Mouse (Mus musculus): ENCODE measurements around the gene Bag3.

- TF ChIP-seq CTCF (IDR thresholded peaks at IDR 0.05; ENCODE audit: control insufficient read depth, insufficient read depth, insufficient replicate concordance, low read depth, low read length) (no peak), POLR2A (IDR thresholded peaks at IDR 0.05; ENCODE audit: control insufficient read depth, low read depth, low read length) (no peak)
Observed at GRCm38 (mm10) chr7:128516346-128516745, 7.1 kb upstream of the Bag3 start.
